Mouse (Mus musculus) bone marrow macrophage, adult 2 months (primary cell): ENCODE data around the gene Phf7.

ENCODE experiments used
- CTCF ChIP-seq: IDR thresholded peaks from 2 replicates; pipeline ENCODE4 v1.5.1; 2012; ENCODE audit warnings: low read depth, mild to moderate bottlenecking, low read length, moderate library complexity
- POLR2A ChIP-seq: IDR thresholded peaks from 2 replicates; pipeline ENCODE4 v1.6.1; 2012; ENCODE audit warnings: mild to moderate bottlenecking, low read depth, low read length, borderline replicate concordance

DNA sequence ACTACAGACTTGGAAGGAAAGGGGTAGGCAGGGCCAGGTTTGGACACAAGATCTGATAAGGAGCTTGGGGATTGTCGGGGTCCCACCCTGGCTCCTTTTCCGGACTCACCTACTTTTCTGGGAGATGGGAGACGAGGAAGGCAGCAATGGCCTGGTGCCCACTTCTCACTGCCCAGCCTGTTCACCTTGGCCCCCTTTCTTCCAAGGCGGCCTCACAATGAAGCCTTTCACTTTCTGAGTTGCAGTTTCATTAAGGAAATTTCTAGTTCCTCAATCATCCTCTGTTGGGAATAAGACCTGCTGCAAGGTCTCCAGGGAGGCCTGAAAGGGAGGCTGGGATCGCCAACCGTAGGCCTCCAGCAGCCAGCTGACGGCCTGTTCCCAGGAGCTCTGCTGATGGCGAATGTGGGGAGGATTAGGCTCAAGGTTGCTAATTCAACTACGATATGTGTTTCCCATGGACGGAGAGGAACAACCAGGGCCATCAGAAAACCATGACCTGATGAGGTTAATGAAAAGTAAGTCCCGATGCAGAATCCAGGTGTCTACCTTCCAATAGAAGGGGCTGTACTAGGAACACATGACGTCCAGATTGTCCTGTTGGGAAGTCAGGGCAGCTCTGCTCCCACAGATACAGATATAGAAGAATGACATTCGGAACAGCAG lies 18.6 kb downstream of the Phf7 start:
- TF ChIP-seq POLR2A (no peak), CTCF (no peak)
